Mouse (Mus musculus) heart, embryonic 12.5 days (tissue): Measurements from ENCODE around the gene Cnppd1. TPM values are rescaled to one million over a fixed set of nuclear protein-coding genes. Genes with fewer than 3 reads are reported as not detected.

ENCODE experiments used
- ATAC-seq: fragments of 200-750 bp; cut with Nextera tagmentation; 2 replicates; pipeline ENCODE4 v1.8.0; 2017; ENCODE audit warnings: moderate TSS enrichment, moderate library complexity; ENCODE audit not compliant: insufficient number of reproducible peaks, low FRiP score
- H3K27ac ChIP-seq: fragments of 300-500 bp; sonication (generic); 2 replicates; pipeline ENCODE4 v1.5.1; 2016; ENCODE audit warnings: mild to moderate bottlenecking, moderate library complexity; ENCODE audit not compliant: poor library complexity, severe bottlenecking
- H3K27me3 ChIP-seq: fragments of 300-500 bp; sonication (generic); replicated peaks from 2 replicates; pipeline ENCODE4 v1.6.1; 2016; ENCODE audit warnings: mild to moderate bottlenecking, moderate library complexity
- H3K36me3 ChIP-seq: fragments of 300-500 bp; sonication (generic); 2 replicates; pipeline ENCODE4 v1.6.1; 2016; ENCODE audit warnings: mild to moderate bottlenecking, moderate library complexity
- H3K4me1 ChIP-seq: fragments of 300-500 bp; sonication (generic); replicated peaks from 2 replicates; pipeline ENCODE4 v1.6.1; 2016; ENCODE audit warnings: mild to moderate bottlenecking
- H3K4me2 ChIP-seq: fragments of 300-500 bp; sonication (generic); 2 replicates; pipeline ENCODE4 v1.6.1; 2016; ENCODE audit warnings: mild to moderate bottlenecking, moderate library complexity
- H3K4me3 ChIP-seq: fragments of 300-500 bp; sonication (generic); 2 replicates; pipeline ENCODE4 v1.5.1; 2016; ENCODE audit warnings: mild to moderate bottlenecking
- H3K9ac ChIP-seq: fragments of 300-500 bp; sonication (generic); 2 replicates; pipeline ENCODE4 v1.6.1; 2016; ENCODE audit warnings: mild to moderate bottlenecking, moderate library complexity
- H3K9me3 ChIP-seq: fragments of 300-500 bp; sonication (generic); replicated peaks from 2 replicates; pipeline ENCODE4 v1.6.1; 2016; ENCODE audit warnings: mild to moderate bottlenecking, moderate library complexity
- WGBS: fragments of 180-500 bp; shearing (Covaris S2); methylation state at CpG from one replicate; pipeline ENCODE4 v1.1.7; 2016; 5-methylcytosine and 5-hydroxymethylcytosine counted together
- polyA plus RNA-seq: library from polyadenylated mRNA; unstranded; fragments of >200 nt; fragmentation: Nextera tagmentation; extraction: Ambion mirVana; gene quantifications from 2 replicates; pipeline ENCODE4 v1.2.1, GENCODE M21; 2016

Cnppd1 gene
- polyA plus RNA-seq, 1 experiment from 2014 or later: 41.1 TPM

- peak within 1 kb of the TSS; percentile 64 for H3K27ac ChIP-seq
- H3K27me3 ChIP-seq: no peaks in the 10 kb centered on the region
- peak within 1 kb of the TSS; percentile 99 for H3K4me2 ChIP-seq
- WGBS: 0% methylated on average over 31 of the region's 31 CpGs
- H3K9ac ChIP-seq: peak within 1 kb of the TSS; percentile 83
- peaks cover 65% of the 10 kb centered on the region for H3K36me3 ChIP-seq
- H3K4me3 ChIP-seq: peak within 1 kb of the TSS; percentile 71
- peak; percentile 90 for ATAC-seq
- H3K4me1 ChIP-seq: peaks cover 13% of the 10 kb centered on the region
- no peaks in the 10 kb centered on the region for H3K9me3 ChIP-seq
Observed at GRCm38 (mm10) chr1:75180105-75180590, 37.6 kb upstream of the Cnppd1 start, which contains the start of gene Abcb6. TSS of gene Abcb6 (minus strand) at chr1:75180392.

- peak overlapping the region; percentile 71 for H3K4me3 ChIP-seq
- 9% methylated on average over 23 of the region's 23 CpGs for WGBS
- peaks cover 63% of the 10 kb centered on the region for H3K36me3 ChIP-seq
- peak overlapping the region; percentile 83 for H3K9ac ChIP-seq
- no peaks in the 10 kb centered on the region for H3K9me3 ChIP-seq
- H3K4me1 ChIP-seq: peaks cover 13% of the 10 kb centered on the region
- ATAC-seq: peak; percentile 65
- H3K4me2 ChIP-seq: peak overlapping the region; percentile 99
- H3K27me3 ChIP-seq: no peaks in the 10 kb centered on the region
- H3K27ac ChIP-seq: peak overlapping the region; percentile 64
Observed at GRCm38 (mm10) chr1:75179334-75180104, 37.0 kb upstream of the Cnppd1 start.

GRCm38 (mm10) chr1:75168472-75169464 is 26.3 kb upstream of the Cnppd1 start, which contains the start of gene Zfand2b:
TSS of gene Zfand2b (plus strand) at chr1:75168646.
- peak; percentile 100 for ATAC-seq
- peaks cover 9% of the 10 kb centered on the region; the same call in 1 of the 2 replicates for H3K4me1 ChIP-seq
- H3K36me3 ChIP-seq: peaks cover 41% of the 10 kb centered on the region
- WGBS: 1% methylated on average over 59 of the region's 59 CpGs
- peak within 1 kb of the TSS; percentile 72 for H3K4me2 ChIP-seq
- H3K4me3 ChIP-seq: peak within 1 kb of the TSS; percentile 66
- peak within 1 kb of the TSS; percentile 77 for H3K27ac ChIP-seq
- no peaks in the 10 kb centered on the region for H3K9me3 ChIP-seq
- H3K9ac ChIP-seq: peak within 1 kb of the TSS; percentile 72
- H3K27me3 ChIP-seq: no peaks in the 10 kb centered on the region

GRCm38 (mm10) chr1:75168093-75168471 is 25.6 kb upstream of the Cnppd1 start:
- peaks cover 34% of the 10 kb centered on the region for H3K36me3 ChIP-seq
- peak overlapping the region; percentile 72 for H3K4me2 ChIP-seq
- H3K4me1 ChIP-seq: peaks cover 9% of the 10 kb centered on the region; the same call in 1 of the 2 replicates
- peak; percentile 18 for ATAC-seq
- H3K27me3 ChIP-seq: no peaks in the 10 kb centered on the region
- peak overlapping the region; percentile 66 for H3K4me3 ChIP-seq
- H3K9ac ChIP-seq: peak overlapping the region; percentile 72; the same call in 1 of the 2 replicates
- 9% methylated on average over 7 of the region's 7 CpGs for whole genome bisulfite sequencing
- H3K9me3 ChIP-seq: no peaks in the 10 kb centered on the region
- H3K27ac ChIP-seq: peak overlapping the region; percentile 15; the same call in 1 of the 2 replicates

- Histone ChIP-seq H3K4me1 (no peaks in the 10 kb centered on the region), H3K36me3 (no peaks in the 10 kb centered on the region), H3K4me3 (no peak overlapping the region), H3K9me3 (no peaks in the 10 kb centered on the region), H3K27ac (no peak overlapping the region), H3K27me3 (no peaks in the 10 kb centered on the region), H3K9ac (no peak overlapping the region), H3K4me2 (no peak overlapping the region)
- WGBS: 59% methylated on average over 4 of the region's 4 CpGs
- ATAC-seq: no peak
Observed at GRCm38 (mm10) chr1:75160256-75160617, 17.7 kb upstream of the Cnppd1 start.

- Histone ChIP-seq H3K9ac (no peak overlapping the region), H3K4me1 (no peaks in the 10 kb centered on the region), H3K4me2 (no peak overlapping the region), H3K9me3 (no peaks in the 10 kb centered on the region), H3K4me3 (no peak overlapping the region), H3K27ac (no peak overlapping the region), H3K36me3 (no peaks in the 10 kb centered on the region), H3K27me3 (no peaks in the 10 kb centered on the region)
- 38% methylated on average over 5 of the region's 5 CpGs for WGBS
- no peak for ATAC-seq
Observed at GRCm38 (mm10) chr1:75159540-75160255, 17.2 kb upstream of the Cnppd1 start.

GRCm38 (mm10) chr1:75158990-75159389 is 16.5 kb upstream of the Cnppd1 start:
- H3K27me3 ChIP-seq: no peaks in the 10 kb centered on the region
- H3K4me2 ChIP-seq: no peak overlapping the region
- H3K27ac ChIP-seq: no peak overlapping the region
- no peaks in the 10 kb centered on the region for H3K36me3 ChIP-seq
- no peaks in the 10 kb centered on the region for H3K4me1 ChIP-seq
- H3K9ac ChIP-seq: no peak overlapping the region
- H3K4me3 ChIP-seq: no peak overlapping the region
- no peaks in the 10 kb centered on the region for H3K9me3 ChIP-seq
- no peak for ATAC-seq

- WGBS: 38% methylated on average over 3 of the region's 3 CpGs
- no peak for ATAC-seq
Observed at GRCm38 (mm10) chr1:75155837-75156236, 13.3 kb upstream of the Cnppd1 start.

GRCm38 (mm10) chr1:75148727-75149126 is 6.2 kb upstream of the Cnppd1 start:
- no peak overlapping the region for H3K4me2 ChIP-seq
- no peak overlapping the region for H3K27ac ChIP-seq
- no peak overlapping the region for H3K4me3 ChIP-seq
- WGBS: 87% methylated on average over 4 of the region's 4 CpGs
- H3K9ac ChIP-seq: no peak overlapping the region
- H3K36me3 ChIP-seq: peaks cover 57% of the 10 kb centered on the region
- no peaks in the 10 kb centered on the region for H3K27me3 ChIP-seq
- H3K4me1 ChIP-seq: peaks cover 3% of the 10 kb centered on the region
- no peaks in the 10 kb centered on the region for H3K9me3 ChIP-seq
- no peak for ATAC-seq

More at GRCm38 (mm10) chr1:75155837-75156236, 13.3 kb upstream of the Cnppd1 start:
- Histone ChIP-seq H3K36me3 (no peaks in the 10 kb centered on the region), H3K4me2 (no peak overlapping the region), H3K4me3 (no peak overlapping the region), H3K27me3 (no peaks in the 10 kb centered on the region), H3K27ac (no peak overlapping the region), H3K4me1 (no peaks in the 10 kb centered on the region), H3K9me3 (no peaks in the 10 kb centered on the region), H3K9ac (no peak overlapping the region)

GRCm38 (mm10) chr1:75147411-75148135 is 5.1 kb upstream of the Cnppd1 start:
- H3K9me3 ChIP-seq: no peaks in the 10 kb centered on the region
- 66% methylated on average over 7 of the region's 7 CpGs for WGBS
- H3K9ac ChIP-seq: no peak overlapping the region
- peaks cover 57% of the 10 kb centered on the region for H3K36me3 ChIP-seq
- H3K4me2 ChIP-seq: no peak overlapping the region
- H3K4me3 ChIP-seq: no peak overlapping the region
- no peaks in the 10 kb centered on the region for H3K27me3 ChIP-seq
- no peak for ATAC-seq
- no peak overlapping the region for H3K27ac ChIP-seq
- H3K4me1 ChIP-seq: peaks cover 8% of the 10 kb centered on the region
